Mouse (Mus musculus): ENCODE data around the gene Hcfc1.

Gene Hcfc1

DNA sequence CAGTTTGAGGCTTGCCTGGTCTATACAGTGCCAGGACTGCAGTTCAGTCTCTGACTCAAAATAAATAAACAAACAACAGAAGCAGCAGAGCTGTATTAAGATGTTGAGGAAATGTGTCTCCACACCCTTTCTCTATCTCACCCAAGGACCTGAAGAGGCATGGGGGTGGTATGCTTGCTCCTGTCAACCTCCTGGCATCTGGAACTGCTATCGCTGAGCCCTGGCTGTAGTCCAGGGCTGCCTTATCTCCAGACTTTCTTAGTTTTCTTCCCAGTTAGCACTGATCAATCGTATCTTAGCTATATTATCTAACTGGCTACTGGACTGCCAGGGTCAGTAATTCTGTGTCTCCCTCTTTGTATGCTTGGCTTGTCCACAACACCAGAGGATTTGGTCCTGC lies 24.3 kb downstream of the Hcfc1 start:
- no peak for DNase-seq (ENCODE audit: low spot score in 2 of 2)

DNA sequence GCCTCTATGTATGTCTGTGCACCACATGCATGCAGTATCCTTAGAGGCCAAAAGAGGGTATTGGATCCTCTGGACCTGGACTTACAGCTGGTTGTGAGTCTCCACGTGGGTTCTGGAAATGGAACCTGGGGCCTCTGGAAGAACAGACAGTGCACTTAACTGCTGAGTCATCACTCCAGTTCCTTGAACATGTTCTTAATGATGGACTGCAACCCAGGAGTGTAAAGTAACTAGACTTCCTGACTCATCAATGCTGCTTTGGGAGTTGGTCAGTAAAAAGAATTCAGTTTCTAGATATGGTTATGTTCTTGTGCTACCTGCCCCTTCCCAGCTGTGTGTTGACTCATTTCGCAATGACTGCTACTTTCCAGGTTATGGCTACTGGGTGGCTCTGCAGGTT lies 34.3 kb downstream of the Hcfc1 start:
- no peak for DNase-seq (ENCODE audit: low spot score in 2 of 2)

DNA sequence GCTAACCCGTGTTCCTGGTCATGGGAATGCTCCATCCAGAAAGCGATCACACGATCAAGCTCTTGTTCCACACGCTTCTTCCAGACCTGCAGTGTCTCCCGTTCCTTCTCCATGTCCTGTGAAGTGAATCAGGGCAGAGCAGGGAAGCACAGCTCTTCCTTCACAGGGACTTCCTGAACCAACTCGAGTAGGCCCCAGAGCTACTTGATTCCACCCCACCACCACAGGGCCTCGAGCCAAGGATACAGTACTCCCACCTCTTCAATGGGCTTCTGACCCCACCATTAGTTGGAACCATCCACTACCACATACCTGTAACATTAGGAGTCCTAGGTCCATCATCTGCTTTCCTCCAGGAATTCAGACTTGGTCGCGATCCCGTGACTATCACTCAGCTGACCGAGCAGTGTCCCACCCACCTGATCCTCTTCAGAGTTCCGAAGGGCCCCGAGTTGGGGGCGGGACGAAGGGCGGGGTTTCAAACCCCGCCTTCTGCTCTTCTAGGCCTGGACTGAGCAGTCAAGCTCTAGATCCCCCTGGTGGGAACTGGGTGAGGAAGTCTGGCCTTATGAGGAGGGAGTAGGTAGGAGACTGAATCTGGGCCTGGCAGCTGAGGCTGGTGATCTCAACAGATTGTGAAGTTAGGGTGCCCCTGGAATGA lies 35.6 kb downstream of the Hcfc1 start, which contains the start of gene Renbp:
Gene Renbp, minus strand, starts transcription at position 449 of the 661 bp plus-strand sequence.
- no peak for DNase-seq (ENCODE audit: low spot score in 2 of 2)

DNA sequence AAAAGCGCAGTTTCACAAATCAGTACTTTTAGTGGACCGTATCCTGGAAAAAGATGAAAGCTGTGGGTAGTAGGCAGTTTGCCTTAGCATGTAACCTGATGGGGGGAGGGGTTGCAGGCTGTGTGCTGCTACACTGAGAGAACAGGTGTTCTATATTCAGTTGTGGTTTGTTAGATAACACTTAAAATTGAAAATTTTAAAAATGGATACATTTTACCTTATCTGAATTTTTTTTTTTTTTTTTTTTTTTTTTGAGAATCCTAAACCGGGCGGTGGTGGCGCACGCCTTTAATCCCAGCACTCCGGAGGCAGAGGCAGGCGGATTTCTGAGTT lies 43.6 kb downstream of the Hcfc1 start:
- no peak for DNase-seq (ENCODE audit: low spot score in 2 of 2)

DNA sequence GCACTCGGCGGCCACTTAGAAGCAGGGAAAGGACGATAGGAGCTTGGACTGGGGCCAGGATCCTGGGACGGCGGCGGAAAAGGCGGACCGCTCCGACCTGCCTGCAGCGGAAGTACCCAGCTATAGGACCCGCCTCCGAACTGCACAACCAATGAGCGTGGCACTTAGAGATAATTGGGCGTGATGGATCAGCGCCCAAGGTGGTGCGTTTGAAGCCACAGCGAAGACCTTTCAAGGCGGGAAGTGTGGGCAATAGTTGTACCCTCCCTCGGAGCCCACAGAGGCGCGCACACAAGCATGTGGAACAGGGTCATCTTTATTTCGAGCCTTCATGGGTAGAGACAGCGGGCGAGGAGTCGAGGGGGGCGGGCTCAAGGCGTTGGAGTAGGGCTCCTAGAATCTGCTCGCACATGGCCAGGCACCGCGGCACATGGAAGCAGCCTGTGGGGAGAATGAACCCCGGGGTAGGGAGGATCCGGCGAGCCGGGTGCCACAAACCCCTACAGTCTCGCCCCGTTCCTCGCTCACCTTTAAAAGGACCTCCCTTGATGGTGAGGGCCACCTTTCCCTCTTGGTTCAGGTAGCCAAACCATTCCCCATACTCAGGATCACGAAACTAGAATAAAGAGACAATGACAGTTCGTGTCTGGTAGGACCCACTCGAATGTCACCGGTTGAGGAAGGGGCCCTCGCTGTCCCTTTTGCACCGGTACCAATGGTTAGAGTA lies 44.2 kb downstream of the Hcfc1 start, which contains the start of the genes Arhgap4 and Naa10:
Gene Arhgap4, minus strand, starts transcription at position 48 of the 727 bp plus-strand sequence.
Gene Naa10, minus strand, starts transcription at position 122 of the 727 bp plus-strand sequence.
- peak; percentile 78 to 84 for DNase-seq (ENCODE audit: low spot score in 2 of 2)

DNA sequence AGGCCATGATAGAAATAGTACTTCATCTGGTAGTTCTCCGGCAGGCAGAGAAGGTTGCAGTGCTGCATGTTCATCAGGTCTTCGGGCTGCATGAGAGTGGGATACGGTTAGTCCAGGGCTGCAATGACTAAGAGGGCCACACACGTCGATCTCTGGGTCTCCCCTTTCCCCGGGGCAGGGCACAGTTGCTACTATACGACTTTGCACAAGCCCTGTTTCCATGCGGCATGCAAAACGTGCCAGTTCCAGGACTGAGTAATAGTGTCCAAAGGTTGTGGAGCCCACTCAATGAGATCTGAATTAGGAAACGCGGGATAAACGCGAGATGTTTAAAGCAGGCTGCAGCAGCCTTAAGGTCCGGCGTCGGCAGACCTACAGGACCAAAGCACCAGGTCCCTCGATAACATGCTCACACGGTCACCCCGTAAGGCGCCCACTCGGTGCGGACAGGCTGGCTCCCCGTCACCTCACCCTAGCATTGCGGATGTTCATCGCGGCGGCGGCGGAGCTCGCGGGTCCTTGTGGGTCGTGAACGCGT lies 44.8 kb downstream of the Hcfc1 start:
- DNase-seq (ENCODE audit: low spot score in 2 of 2): no peak

DNA sequence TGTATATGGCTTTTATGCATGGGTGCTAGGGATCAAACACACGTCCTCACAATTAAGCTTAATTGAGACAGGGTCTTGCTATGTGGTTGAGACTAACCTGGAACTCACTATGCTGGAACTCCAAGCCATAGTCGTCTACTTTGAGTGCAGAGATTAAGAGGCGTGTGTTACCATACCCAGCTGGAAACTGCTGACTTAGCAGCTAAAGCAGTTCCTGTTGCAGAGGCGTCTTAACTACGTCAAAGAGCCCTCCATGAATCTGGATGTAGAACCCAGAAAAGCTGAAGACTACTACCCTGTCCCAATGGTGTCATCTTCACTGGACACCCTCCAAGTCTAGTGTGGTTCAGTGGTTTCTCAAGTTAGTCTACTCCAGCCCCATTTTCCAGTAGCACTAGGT lies 47.5 kb downstream of the Hcfc1 start:
- no peak for DNase-seq (ENCODE audit: low spot score in 2 of 2)

DNA sequence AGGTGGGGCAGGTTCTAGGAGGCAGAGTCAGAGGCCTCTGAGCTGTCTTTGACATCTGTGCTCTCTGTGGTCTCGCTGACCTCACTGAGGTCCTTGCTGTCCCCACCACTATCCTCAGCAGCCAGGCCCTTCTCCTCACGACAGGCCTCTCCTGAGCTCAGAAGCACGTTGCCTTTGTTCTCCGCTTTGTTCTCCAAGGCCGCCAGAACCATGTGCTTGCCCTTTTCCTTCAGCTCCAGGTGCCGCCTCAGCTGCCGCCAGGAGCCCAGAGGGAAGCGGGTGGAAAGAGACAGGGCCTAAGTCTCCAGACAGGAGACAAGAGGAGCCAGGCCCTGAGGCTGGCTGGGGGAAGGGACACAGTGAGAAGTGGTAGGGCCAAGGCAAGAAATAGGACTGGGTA lies 49.2 kb downstream of the Hcfc1 start:
- no peak for DNase-seq (ENCODE audit: low spot score in 2 of 2)

DNA sequence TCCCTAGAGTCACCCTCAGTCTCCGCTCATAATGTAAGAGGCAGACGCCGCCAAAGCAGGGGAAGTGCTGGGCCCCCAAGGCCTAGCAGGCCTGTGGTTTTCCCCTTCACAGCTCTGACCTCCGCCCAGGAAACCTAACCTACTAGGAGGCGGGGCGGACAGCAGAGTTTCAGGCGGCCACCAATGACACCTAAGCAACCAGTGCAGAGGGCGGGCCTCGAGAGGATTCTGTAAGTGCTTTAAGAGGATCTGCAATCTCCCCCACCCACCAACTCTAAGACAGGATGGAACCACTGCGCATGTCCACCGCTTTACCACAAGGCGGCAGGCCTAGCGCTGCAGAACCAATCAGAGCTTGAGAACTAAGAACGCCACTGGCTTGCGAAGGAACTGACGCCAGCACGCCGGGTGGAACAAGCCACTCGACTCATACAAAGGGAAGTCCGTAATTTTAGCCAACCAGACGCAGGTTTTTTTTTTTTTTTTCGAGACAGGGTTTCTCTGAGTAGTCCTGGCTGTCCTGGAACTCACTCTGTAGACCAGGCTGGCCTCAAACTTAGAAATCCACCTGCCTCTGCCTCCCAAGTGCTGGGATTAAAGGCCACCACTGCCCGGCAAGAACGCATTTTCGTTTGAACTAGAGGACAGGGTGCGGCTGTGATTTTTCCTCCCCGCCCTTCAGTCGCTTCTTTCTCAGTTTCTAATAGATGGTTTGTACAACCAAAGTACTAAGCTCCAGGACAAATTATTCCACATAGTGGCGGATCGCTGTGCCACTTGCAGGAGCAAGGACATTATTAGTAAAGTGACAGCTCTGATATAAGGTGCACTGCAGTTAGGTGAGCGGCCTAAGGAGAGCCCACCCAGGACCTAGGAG lies 51.1 kb downstream of the Hcfc1 start:
- peak; percentile 84 to 93 for DNase-seq (ENCODE audit: low spot score in 2 of 2)

DNA sequence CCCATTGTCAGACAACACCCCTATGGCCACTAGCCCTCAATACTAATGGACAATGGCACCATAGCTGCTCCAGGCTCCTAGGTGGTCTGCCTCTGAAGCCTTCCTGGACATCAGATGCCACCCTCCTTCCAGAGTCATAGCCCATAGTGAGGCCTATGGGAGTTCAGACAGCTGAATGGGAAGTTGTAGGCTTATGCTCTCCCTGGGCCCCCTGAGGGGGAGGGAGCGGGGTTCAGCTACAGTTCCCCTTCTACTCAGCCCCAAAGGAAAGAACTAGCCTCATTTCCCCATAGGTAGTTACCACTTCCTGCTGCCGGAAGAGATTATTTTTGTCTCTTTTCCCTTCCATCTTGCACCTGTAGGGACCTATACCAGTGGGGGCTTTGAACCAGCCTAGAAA lies 54.6 kb downstream of the Hcfc1 start:
- no peak for DNase-seq (ENCODE audit: low spot score in 2 of 2)

DNA sequence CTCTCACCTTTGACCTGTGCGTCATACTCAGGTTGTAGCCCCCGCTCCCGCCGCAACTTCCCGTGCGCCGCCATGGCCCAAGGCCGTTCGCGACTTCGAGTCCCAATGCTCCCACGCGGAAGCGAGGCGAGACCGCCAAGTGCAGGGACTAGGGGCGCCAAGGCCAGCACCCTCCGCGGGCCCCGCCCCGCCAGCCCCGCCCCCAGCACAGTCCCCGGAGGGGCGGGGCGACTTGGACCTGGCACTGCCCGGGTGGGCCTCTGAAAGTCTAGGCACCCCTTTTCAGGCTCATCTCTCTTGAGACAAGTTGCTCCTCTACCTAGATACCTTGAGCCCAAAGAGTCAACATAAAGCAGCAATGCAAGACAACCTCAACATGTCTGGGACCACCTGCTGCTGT lies 55.0 kb downstream of the Hcfc1 start:
- DNase-seq (ENCODE audit: low spot score in 2 of 2): no peak

DNA sequence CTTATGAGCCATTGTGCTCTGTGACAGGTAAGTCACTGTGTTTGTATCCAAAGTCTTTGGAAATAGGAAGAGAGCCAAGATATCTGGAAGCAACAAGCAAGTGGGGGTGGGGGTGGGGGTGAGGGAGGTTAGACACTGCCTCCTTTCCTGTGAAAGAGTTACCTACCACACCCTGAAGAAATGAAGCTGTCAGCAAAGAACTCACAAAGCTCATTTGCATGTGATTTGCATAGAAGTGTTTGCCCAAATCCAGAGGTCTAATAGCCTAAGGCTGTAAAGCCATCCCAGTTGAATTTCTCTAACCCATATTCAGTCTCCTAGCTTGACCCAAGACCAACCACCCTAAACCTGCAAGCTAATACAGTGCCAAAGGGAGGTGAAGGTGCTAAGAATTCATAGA lies 55.7 kb downstream of the Hcfc1 start:
- no peak for DNase-seq (ENCODE audit: low spot score in 2 of 2)

DNA sequence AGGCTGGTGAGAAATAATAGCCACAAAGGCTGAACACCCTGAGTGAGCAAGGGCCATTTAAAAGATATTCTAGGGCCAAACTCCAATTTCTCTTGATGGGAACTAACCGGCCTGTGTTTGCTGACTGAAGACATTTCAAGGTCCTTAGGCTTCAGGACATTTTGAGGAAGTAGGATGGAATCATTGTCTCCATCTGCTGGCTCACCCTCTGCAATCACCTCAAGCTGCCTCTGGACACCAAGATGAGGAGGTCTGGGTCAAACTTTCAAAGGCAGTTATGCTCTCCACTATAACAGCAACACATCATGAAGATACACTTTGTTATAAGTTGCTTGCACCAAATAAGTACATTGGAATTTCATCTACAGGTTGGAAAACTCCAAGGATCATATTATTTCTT lies 56.1 kb downstream of the Hcfc1 start:
- no peak for DNase-seq (ENCODE audit: low spot score in 2 of 2)

DNA sequence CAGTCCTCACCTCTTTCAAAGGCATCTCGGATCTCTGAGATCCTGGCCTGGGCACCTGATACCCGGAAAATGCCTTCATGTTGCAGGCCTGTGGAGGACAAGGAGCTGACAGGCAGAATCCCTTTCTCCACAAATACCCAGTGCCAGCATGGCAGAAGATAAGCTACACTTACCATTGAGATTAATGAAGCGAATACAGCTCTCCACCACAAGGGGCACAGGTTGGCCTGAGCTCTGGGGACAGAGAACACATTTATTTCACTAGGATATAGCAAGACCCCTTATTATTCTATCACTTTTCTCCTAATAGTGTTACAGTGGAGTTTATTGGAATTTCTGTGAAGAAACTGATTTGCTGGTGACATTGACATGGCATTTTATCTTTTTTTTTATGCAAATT lies 68.2 kb downstream of the Hcfc1 start:
- no peak for DNase-seq (ENCODE audit: low spot score in 2 of 2)

DNA sequence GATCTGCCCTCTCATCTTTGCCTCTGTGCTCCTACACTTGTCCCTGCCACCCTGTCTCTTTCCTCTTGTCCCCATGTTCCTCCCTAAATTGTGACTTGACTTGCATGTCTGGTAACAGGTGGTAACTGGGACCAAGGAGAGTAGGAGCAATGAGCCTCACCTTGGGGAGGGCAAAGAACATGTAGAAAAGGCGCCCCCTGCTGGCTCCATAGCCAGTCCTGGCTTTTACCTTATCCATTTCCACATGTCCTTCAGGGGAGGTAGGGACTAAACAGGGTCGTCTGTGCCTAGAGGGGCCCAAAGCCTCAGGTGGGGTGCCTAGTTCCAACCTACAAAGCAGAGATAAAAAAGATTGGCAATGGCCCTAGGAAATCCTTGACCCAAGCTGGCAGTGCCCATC lies 70.4 kb downstream of the Hcfc1 start, which contains the start of gene L1cam:
Gene L1cam, minus strand, starts transcription at position 387 of the 400 bp plus-strand sequence.
- DNase-seq (ENCODE audit: low spot score in 2 of 2): peak in 1 of 2 experiments; percentile 33

DNA sequence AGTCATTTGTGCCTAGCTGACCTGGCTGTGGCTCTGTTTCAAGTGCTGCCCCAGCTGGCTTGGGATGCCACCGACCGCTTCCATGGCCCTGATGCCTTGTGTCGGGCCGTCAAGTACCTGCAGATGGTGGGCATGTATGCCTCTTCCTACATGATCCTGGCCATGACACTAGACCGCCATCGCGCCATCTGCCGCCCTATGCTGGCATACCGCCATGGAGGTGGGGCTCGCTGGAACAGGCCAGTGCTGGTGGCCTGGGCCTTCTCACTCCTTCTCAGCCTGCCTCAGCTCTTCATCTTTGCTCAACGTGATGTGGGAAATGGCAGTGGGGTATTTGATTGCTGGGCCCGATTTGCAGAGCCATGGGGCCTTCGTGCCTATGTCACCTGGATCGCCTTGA lies 73.3 kb downstream of the Hcfc1 start:
- no peak for DNase-seq (ENCODE audit: low spot score in 2 of 2)
